Mouse (Mus musculus) lung, postnatal 0 days (tissue): ENCODE data around the gene Eef2k.

ENCODE experiments used
- CTCF ChIP-seq: IDR thresholded peaks from 2 replicates; pipeline ENCODE4 v1.5.1; 2016; ENCODE audit warnings: antibody characterized with exemption, mild to moderate bottlenecking
- EP300 ChIP-seq: IDR thresholded peaks from 2 replicates; pipeline ENCODE4 v1.6.1; 2016; ENCODE audit warnings: antibody characterized with exemption, mild to moderate bottlenecking, control low read depth

DNA sequence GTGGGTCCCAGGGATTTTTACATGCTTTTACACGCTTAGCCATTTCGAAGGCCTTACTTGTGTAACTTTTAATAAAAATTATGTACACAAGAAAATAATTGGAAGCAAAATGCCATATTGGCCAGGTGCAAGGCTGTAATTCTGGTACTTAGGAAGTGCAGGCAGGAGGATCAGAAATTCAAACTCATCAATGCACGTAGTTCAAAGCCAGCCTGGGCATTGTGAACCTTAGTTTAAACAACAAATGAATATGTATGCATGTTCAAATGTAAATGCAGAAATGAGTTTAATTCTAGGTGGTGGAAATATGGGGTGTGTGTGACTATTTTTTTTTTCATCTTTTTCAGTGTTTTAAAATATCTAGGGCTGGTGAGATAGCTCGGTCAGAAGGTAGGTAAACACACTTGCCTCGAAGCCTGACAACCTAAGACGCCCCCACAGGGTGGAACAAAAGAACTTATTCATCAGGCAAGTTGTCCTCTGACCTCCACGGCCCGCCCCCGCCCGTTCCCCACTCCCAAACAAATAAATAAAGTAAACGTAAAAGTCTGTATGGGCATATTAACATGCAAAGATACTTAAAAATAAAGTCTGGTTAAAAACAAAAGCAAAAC is 73.7 kb downstream of the Eef2k start:
- no peak for TF ChIP-seq CTCF
- TF ChIP-seq EP300: no peak
